Mouse (Mus musculus): ENCODE data around the gene Gm3147.
"Not testable (repeated sequence)": the region's sequence is repeated elsewhere in the genome, so short reads cannot be mapped to it uniquely, and the experiment has no call there.

Gene Gm3147

GRCm38 (mm10) chr5:94616242-94616641 lies at the start of gene Gm3147:
Gm3147 (minus strand) TSS chr5:94616342.
- DNase-seq (ENCODE audit: low read depth, low spot score), result not testable (repeated sequence)

GRCm38 (mm10) chr5:94648082-94648481 lies 31.9 kb upstream of the Gm3147 start, which contains the start of gene Gm6205:
Gm6205 (plus strand) TSS chr5:94648382.
- not testable (repeated sequence) for DNase-seq (ENCODE audit: low read depth, low spot score)

- DNase-seq (ENCODE audit: low read depth, low spot score), result not testable (repeated sequence)
Observed at GRCm38 (mm10) chr5:94623679-94624078, 7.5 kb upstream of the Gm3147 start, which contains the start of gene Gm6509. Gm6509 (plus strand) TSS chr5:94623979.

All from brain, embryonic 18.5 days (tissue).